Mouse (Mus musculus): ENCODE data around the gene Crb2. TPM values are rescaled to one million over a fixed set of nuclear protein-coding genes. Genes with fewer than 3 reads are reported as not detected.

Gene Crb2
- total and polyA plus RNA-seq, 2 experiments, result 0.04 TPM; not detected in 1

GRCm38 (mm10) chr2:37744773-37745395 lies 31.2 kb upstream of the Crb2 start:
- Histone ChIP-seq H3K4me3 (ENCODE audit: insufficient read depth, low read depth, low read length) (no peak overlapping the region), H3K27me3 (ENCODE audit: control insufficient read depth, insufficient read depth, low read length) (no peaks in the 10 kb centered on the region), H3K4me1 (ENCODE audit: control insufficient read depth, insufficient read depth, low read length) (no peaks in the 10 kb centered on the region; the same call in 1 of the 2 replicates), H3K9ac (ENCODE audit: low read depth, low read length) (no peak overlapping the region), H3K36me3 (ENCODE audit: control insufficient read depth, insufficient read depth, low read length) (no peaks in the 10 kb centered on the region), H3K27ac (replicated peaks; ENCODE audit: insufficient read depth, low read depth, low read length) (no peak overlapping the region), H3K79me2 (ENCODE audit: control insufficient read depth, insufficient read depth, low read length) (no peaks in the 10 kb centered on the region)
- DNase-seq (ENCODE audit: extremely low read depth, low read depth, low spot score), result no peak
- TF ChIP-seq POLR2A (IDR thresholded peaks at IDR 0.05; ENCODE audit: extremely low read depth, insufficient read depth, low read length) (no peak), CTCF (IDR thresholded peaks at IDR 0.05; ENCODE audit: low read depth, low read length) (no peak)
- 96% methylated on average over 10 of the region's 10 CpGs for WGBS

- no peak overlapping the region for H3K4me3 ChIP-seq (ENCODE audit: insufficient read depth, low read depth, low read length)
- WGBS, result 96% methylated on average over 5 of the region's 5 CpGs
- TF ChIP-seq CTCF (IDR thresholded peaks at IDR 0.05; ENCODE audit: low read depth, low read length) (no peak), POLR2A (IDR thresholded peaks at IDR 0.05; ENCODE audit: extremely low read depth, insufficient read depth, low read length) (no peak)
- no peak overlapping the region for H3K27ac ChIP-seq (replicated peaks; ENCODE audit: insufficient read depth, low read depth, low read length)
- H3K27me3 ChIP-seq (ENCODE audit: control insufficient read depth, insufficient read depth, low read length), result no peaks in the 10 kb centered on the region
- no peaks in the 10 kb centered on the region for H3K36me3 ChIP-seq (ENCODE audit: control insufficient read depth, insufficient read depth, low read length)
- no peaks in the 10 kb centered on the region for H3K79me2 ChIP-seq (ENCODE audit: control insufficient read depth, insufficient read depth, low read length)
- H3K4me1 ChIP-seq (ENCODE audit: control insufficient read depth, insufficient read depth, low read length), result no peaks in the 10 kb centered on the region; the same call in 1 of the 2 replicates
- H3K9ac ChIP-seq (ENCODE audit: low read depth, low read length), result no peak overlapping the region
- DNase-seq (ENCODE audit: extremely low read depth, low read depth, low spot score), result no peak
Measured at GRCm38 (mm10) chr2:37746293-37747049, 29.6 kb upstream of the Crb2 start.

- no peaks in the 10 kb centered on the region for H3K36me3 ChIP-seq (ENCODE audit: control insufficient read depth, insufficient read depth, low read length)
- no peak overlapping the region for H3K9ac ChIP-seq (ENCODE audit: low read depth, low read length)
- no peaks in the 10 kb centered on the region for H3K27me3 ChIP-seq (ENCODE audit: control insufficient read depth, insufficient read depth, low read length)
- WGBS, result 76% methylated on average over 2 of the region's 2 CpGs
- DNase-seq (ENCODE audit: extremely low read depth, low read depth, low spot score), result no peak
- no peaks in the 10 kb centered on the region for H3K79me2 ChIP-seq (ENCODE audit: control insufficient read depth, insufficient read depth, low read length)
- H3K4me3 ChIP-seq (ENCODE audit: insufficient read depth, low read depth, low read length), result no peak overlapping the region
- H3K27ac ChIP-seq (replicated peaks; ENCODE audit: insufficient read depth, low read depth, low read length), result no peak overlapping the region
- H3K4me1 ChIP-seq (ENCODE audit: control insufficient read depth, insufficient read depth, low read length), result no peaks in the 10 kb centered on the region
- no peak for TF ChIP-seq CTCF (IDR thresholded peaks at IDR 0.05; ENCODE audit: low read depth, low read length)
- no peak for TF ChIP-seq POLR2A (IDR thresholded peaks at IDR 0.05; ENCODE audit: extremely low read depth, insufficient read depth, low read length)
Measured at GRCm38 (mm10) chr2:37747909-37748308, 28.1 kb upstream of the Crb2 start.

- no peaks in the 10 kb centered on the region for H3K36me3 ChIP-seq (ENCODE audit: control insufficient read depth, insufficient read depth, low read length)
- DNase-seq (ENCODE audit: extremely low read depth, low read depth, low spot score), result no peak
- H3K4me3 ChIP-seq (ENCODE audit: insufficient read depth, low read depth, low read length), result no peak overlapping the region
- no peaks in the 10 kb centered on the region for H3K27me3 ChIP-seq (ENCODE audit: control insufficient read depth, insufficient read depth, low read length)
- no peaks in the 10 kb centered on the region for H3K4me1 ChIP-seq (ENCODE audit: control insufficient read depth, insufficient read depth, low read length)
- H3K27ac ChIP-seq (replicated peaks; ENCODE audit: insufficient read depth, low read depth, low read length), result no peak overlapping the region
- H3K9ac ChIP-seq (ENCODE audit: low read depth, low read length), result no peak overlapping the region
- 79% methylated on average over 10 of the region's 10 CpGs for WGBS
- H3K79me2 ChIP-seq (ENCODE audit: control insufficient read depth, insufficient read depth, low read length), result no peaks in the 10 kb centered on the region
- TF ChIP-seq POLR2A (IDR thresholded peaks at IDR 0.05; ENCODE audit: extremely low read depth, insufficient read depth, low read length), result no peak
- TF ChIP-seq CTCF (IDR thresholded peaks at IDR 0.05; ENCODE audit: low read depth, low read length), result no peak
Measured at GRCm38 (mm10) chr2:37748442-37749066, 27.5 kb upstream of the Crb2 start.

- TF ChIP-seq POLR2A (IDR thresholded peaks at IDR 0.05; ENCODE audit: extremely low read depth, insufficient read depth, low read length) (no peak), CTCF (IDR thresholded peaks at IDR 0.05; ENCODE audit: low read depth, low read length) (no peak)
- H3K79me2 ChIP-seq (ENCODE audit: control insufficient read depth, insufficient read depth, low read length), result no peaks in the 10 kb centered on the region
- H3K27ac ChIP-seq (replicated peaks; ENCODE audit: insufficient read depth, low read depth, low read length), result no peak overlapping the region
- no peak overlapping the region for H3K9ac ChIP-seq (ENCODE audit: low read depth, low read length)
- WGBS, result 87% methylated on average over 6 of the region's 6 CpGs
- H3K36me3 ChIP-seq (ENCODE audit: control insufficient read depth, insufficient read depth, low read length), result no peaks in the 10 kb centered on the region
- no peak overlapping the region for H3K4me3 ChIP-seq (ENCODE audit: insufficient read depth, low read depth, low read length)
- no peaks in the 10 kb centered on the region for H3K4me1 ChIP-seq (ENCODE audit: control insufficient read depth, insufficient read depth, low read length)
- no peaks in the 10 kb centered on the region for H3K27me3 ChIP-seq (ENCODE audit: control insufficient read depth, insufficient read depth, low read length)
- DNase-seq (ENCODE audit: extremely low read depth, low read depth, low spot score), result no peak
Measured at GRCm38 (mm10) chr2:37749323-37749722, 26.7 kb upstream of the Crb2 start.

All from liver, adult 2 months (tissue).